Mouse (Mus musculus) CD4-positive, CD25-positive, alpha-beta regulatory T cell, adult 9 weeks (primary cell): ENCODE results near the gene Hist1h4f. TPM values are rescaled to one million over a fixed set of nuclear protein-coding genes. Genes with fewer than 3 reads are reported as not detected.

Experiments
- polyA plus RNA-seq: library from polyadenylated mRNA; unstranded; fragments of 100-300 nt; shearing (Covaris generic); gene quantifications from one replicate; pipeline ENCODE4 v1.2.1, GENCODE M21; 2017

Hist1h4f gene
- 1.1 TPM for polyA plus RNA-seq

GRCm38 (mm10) chr13:23551146-23551834, at the start of gene Hist1h4f:
Gene Hist1h4f (minus strand): TSS chr13:23551648.

DNA sequence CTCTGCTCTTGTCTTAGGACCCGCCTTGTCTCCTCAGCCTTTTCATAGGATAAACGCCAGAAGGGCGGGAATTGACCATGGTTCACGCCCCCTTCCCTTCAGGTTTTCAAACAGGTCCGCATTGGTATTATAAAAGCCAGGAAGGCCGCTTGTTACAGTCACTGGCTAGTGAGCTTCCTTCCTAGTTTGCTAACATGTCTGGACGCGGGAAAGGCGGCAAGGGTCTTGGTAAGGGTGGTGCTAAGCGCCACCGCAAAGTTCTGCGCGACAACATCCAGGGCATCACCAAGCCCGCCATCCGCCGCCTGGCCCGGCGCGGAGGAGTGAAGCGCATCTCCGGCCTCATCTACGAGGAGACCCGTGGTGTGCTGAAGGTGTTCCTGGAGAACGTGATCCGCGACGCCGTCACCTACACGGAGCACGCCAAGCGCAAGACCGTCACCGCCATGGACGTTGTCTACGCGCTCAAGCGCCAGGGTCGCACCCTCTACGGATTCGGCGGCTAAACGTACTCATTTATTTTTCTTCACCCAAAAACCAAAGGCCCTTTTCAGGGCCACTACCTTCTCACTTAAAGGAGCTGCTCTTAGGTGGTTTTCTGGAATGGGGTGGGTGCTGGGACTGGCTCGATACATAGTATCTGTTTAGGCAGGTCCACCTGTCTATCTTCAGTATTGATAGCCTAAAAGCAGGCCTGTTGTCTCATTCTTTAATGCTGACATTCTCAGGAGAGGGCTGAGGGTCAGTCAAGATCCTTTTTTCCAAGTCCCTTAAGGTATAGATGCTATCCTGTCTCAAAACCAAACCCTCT, 30.2 kb upstream of the Hist1h4f start, which contains the start of gene Hist1h4d:
Gene Hist1h4d, plus strand, starts transcription at position 191 of the 811 bp plus-strand sequence.

DNA sequence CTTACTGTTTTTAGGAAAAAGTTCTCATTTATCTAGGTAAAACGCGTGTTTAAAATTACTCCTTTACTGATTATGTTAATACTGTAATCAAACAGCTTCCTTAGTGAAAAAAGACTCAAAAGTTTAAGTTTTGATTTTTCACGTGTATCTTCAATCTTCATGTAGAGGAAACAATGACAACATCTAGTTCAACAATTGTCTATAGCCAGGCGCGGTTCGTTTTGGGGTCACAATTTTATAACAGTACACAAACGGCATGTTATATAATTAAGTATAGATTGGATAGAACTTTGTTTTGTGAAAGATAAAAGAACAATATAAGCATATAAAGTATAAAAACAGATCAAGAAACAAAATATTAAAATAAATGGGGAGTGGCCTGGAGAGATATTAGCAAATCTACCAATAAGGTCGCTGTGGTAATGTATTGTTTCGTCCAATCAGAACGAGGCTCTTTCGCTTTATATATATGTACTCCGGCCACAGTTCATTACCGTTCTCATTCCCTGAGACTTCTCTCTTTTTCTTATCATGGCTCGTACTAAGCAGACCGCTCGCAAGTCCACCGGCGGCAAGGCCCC, 23.9 kb upstream of the Hist1h4f start, which contains the start of gene Hist1h3d:
Gene Hist1h3d, plus strand, starts transcription at position 493 of the 581 bp plus-strand sequence.

GRCm38 (mm10) chr13:23573898-23574524, 22.6 kb upstream of the Hist1h4f start, which contains the start of the genes Hist1h2bf and Hist1h2ad:
Gene Hist1h2bf (minus strand): TSS chr13:23574196.
Gene Hist1h2ad (plus strand): TSS chr13:23574381.

DNA sequence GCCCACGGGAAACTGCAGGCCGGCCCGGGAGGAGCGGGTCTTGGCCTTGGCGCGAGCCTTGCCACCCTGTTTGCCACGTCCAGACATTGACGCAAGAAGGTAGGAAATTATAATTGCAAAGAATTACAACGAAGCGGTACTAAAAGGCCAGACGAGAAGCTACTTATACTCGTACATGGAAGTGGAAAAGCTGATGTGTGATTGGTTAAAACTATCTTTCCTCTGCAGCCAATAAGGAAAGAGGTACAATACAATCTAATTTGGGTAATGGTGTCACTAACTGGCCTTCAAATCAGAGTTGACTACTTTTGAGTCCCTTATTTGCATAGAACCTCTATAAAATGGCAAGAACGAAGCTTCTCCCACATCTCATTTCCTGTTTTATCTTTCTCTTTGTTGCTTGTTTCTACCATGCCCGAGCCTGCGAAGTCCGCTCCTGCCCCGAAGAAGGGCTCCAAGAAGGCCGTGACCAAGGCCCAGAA, 19.6 kb upstream of the Hist1h4f start, which contains the start of the genes Hist1h2ae and Hist1h2bg:
Gene Hist1h2ae, minus strand, starts transcription at position 199 of the 482 bp plus-strand sequence.
Gene Hist1h2bg, plus strand, starts transcription at position 375 of the 482 bp plus-strand sequence.

DNA sequence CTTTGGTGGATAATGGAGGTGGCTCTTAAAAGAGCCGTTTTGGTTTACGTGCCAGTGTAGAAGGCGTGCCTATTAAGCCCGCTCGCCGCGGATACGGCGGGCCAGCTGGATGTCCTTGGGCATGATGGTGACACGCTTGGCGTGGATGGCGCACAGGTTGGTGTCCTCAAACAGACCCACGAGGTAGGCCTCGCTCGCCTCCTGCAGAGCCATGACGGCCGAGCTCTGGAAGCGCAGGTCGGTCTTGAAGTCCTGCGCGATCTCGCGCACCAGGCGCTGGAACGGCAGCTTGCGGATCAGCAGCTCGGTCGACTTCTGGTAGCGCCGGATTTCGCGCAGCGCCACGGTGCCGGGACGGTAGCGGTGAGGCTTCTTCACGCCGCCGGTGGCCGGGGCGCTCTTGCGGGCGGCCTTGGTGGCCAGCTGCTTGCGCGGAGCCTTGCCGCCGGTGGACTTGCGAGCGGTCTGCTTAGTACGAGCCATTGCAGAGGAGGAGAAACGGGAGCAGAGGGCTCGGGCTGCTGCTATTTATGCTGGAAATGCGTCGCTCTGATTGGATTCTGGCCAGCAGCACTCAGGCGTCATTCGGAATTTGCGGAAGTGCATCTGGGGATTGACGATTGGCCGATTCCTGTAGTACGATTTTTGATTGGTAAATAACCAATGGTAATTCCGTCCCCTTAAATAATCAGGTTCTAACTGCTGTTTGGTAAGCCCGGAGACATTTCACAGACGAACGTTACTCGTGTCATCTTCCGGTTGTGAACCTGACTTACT, 10.6 kb upstream of the Hist1h4f start, which contains the start of gene Hist1h3e:
Gene Hist1h3e, minus strand, starts transcription at position 487 of the 777 bp plus-strand sequence.

GRCm38 (mm10) chr13:23552962-23553361, 1.5 kb upstream of the Hist1h4f start, which contains the start of gene Hist1h1d:
Gene Hist1h1d (plus strand): TSS chr13:23553262.

DNA sequence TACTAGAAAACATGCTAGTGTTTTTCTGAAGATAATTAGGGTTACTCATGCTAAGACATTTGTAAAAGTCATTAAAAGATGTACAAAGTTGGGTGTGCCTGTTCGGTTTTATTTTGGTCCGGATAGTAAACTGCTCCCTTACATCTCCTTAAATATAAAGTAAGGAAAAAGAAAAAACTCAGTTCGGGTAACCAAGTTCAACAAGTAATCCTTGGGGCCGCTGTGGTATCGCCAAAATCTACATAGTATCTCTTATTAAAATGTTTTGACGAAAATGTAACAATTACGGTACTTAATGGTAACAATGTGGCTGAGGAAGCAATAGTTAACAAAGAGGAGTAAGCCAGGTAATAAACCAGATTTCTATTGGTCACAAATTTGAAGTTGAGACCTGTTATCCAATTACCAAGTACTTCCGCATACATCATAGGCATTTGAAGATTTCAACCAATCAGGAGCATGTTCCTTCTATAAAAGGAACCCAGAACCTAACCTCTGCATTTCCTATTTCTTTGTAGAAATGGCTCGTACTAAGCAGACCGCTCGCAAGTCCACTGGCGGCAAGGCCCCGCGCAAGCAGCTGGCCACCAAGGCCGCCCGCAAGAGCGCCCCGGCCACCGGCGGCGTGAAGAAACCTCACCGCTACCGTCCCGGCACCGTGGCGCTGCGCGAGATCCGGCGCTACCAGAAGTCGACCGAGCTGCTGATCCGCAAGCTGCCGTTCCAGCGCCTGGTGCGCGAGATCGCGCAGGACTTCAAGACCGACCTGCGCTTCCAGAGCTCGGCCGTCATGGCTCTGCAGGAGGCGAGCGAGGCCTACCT, 7.3 kb downstream of the Hist1h4f start, which contains the start of gene Hist1h3f:
Gene Hist1h3f, plus strand, starts transcription at position 88 of the 822 bp plus-strand sequence.

DNA sequence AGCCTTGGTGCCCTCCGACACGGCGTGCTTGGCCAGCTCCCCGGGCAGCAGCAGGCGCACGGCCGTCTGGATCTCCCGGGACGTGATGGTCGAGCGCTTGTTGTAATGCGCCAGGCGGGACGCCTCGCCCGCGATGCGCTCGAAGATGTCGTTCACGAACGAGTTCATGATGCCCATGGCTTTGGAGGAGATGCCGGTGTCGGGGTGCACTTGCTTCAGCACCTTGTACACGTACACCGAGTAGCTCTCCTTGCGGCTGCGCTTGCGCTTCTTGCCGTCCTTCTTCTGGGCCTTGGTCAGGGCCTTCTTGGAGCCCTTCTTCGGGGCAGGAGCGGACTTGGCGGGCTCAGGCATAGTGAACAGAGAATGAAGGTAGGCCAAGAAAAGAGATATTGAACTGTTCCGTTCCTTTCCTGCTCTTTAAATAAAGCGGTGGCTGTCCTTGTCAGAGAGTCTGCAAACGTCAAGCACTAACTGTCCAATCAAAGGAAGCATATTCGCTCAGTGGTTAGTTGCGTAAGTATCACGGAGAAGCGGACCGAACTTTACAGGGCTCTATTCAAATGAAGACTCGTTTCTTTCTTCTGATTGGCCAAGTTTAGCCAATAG, 8.3 kb downstream of the Hist1h4f start, which contains the start of gene Hist1h2bh:
Gene Hist1h2bh, minus strand, starts transcription at position 394 of the 609 bp plus-strand sequence.

GRCm38 (mm10) chr13:23535137-23536075, 16.0 kb downstream of the Hist1h4f start, which contains the start of gene Hist1h3g:
Gene Hist1h3g (plus strand): TSS chr13:23535422.

DNA sequence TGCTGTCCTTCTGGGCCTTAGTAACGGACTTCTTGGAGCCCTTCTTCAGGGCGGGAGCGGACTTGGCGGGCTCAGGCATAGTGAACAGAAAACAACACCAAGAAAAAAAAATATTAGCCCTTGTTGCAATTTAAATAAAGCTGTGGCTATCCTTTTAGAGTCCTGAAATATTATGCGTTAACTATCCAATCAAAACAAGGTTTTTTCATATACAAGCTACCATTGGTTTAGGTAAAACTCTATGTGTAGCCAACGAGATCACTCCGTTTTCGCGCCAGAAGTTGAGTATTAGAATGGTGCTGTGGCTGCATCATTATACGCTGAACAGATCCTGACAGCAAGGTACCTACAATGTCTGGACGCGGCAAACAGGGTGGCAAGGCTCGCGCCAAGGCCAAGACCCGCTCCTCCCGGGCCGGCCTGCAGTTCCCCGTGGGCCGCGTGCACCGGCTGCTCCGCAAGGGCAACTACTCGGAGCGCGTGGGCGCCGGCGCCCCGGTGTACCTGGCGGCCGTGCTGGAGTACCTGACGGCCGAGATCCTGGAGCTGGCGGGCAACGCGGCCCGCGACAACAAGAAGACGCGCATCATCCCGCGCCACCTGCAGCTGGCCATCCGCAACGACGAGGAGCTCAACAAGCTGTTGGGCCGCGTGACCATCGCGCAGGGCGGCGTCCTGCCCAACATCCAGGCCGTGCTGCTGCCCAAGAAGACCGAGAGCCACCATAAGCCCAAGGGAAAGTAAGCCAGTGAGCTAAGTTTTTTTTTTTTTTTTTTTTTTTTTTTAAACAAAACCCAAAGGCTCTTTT, 17.7 kb downstream of the Hist1h4f start, which contains the start of gene Hist1h2af:
Gene Hist1h2af, plus strand, starts transcription at position 347 of the 808 bp plus-strand sequence.

DNA sequence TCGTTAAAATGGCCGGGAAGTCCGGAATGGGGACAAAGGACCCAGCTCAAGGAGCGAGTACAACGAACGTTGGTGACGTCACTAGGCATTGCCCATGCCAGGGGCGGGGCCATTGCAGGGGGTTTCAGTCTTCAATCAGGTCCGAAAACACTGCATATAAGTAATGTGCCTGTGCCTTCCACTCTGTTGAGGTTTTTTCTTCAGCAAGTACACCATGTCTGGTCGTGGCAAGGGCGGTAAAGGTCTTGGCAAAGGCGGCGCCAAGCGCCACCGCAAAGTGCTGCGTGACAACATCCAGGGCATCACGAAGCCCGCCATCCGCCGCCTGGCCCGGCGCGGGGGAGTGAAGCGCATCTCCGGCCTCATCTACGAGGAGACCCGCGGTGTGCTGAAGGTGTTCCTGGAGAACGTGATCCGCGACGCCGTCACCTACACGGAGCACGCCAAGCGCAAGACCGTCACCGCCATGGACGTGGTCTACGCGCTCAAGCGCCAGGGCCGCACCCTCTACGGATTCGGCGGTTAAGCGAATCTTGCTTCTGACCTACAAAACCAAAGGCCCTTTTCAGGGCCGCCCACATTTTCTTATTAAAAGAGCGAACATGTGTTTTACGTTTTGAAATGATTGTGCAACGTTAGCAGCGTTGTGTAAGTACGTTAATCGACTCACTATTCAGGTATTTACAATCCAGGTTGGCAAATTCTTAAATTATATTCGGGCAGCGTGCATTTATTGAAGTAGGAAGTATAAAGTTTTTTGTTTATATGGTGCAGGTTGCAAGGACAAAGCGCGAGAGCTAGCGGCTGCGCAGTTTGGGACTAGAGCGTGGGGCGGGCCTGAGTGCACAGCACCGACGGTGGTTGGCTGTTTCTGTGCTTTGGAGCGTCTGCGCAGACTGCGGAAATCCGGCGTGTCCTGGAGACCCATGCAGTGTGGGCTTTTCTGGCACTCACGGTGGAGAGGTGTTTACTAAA, 20.3 kb downstream of the Hist1h4f start, which contains the start of gene Hist1h4h:
Gene Hist1h4h, plus strand, starts transcription at position 150 of the 975 bp plus-strand sequence.

